Mouse (Mus musculus) layer of hippocampus, postnatal 14 days (tissue): ENCODE data around the gene 1600002K03Rik. TPM values are rescaled to one million over a fixed set of nuclear protein-coding genes. Genes with fewer than 3 reads are reported as not detected.
A peak's percentile ranks its signal among the peaks of the same experiment; 100 is the strongest.

Source experiments
- DNase-seq, 2 experiments: peaks; one replicate each; pipeline ENCODE4 v3.0.0; 2021 to 2022; ENCODE audit warnings: low spot score in 2 of 2, mixed read lengths in 1 of 2
- total RNA-seq, 2 experiments: library from RNA; stranded (reverse); gene quantifications; 2 replicates each; pipeline ENCODE4 v1.2.3; 2021

The 1600002K03Rik gene
- total RNA-seq, 2 experiments from 2014 or later: 5.1 to 5.2 TPM

GRCm38 (mm10) chr10:80152873-80153260, 19.9 kb upstream of the 1600002K03Rik start:
- DNase-seq: no peak

- DNase-seq: no peak
Observed at GRCm38 (mm10) chr10:80153713-80154112, 19.0 kb upstream of the 1600002K03Rik start.

- DNase-seq: no peak
Observed at GRCm38 (mm10) chr10:80154384-80154783, 18.4 kb upstream of the 1600002K03Rik start.

- no peak for DNase-seq
Observed at GRCm38 (mm10) chr10:80155277-80155676, 17.5 kb upstream of the 1600002K03Rik start.

- DNase-seq: no peak
Observed at GRCm38 (mm10) chr10:80156002-80156751, 16.6 kb upstream of the 1600002K03Rik start.

- DNase-seq: no peak
Observed at GRCm38 (mm10) chr10:80156752-80157053, 16.0 kb upstream of the 1600002K03Rik start.

- DNase-seq: no peak
Observed at GRCm38 (mm10) chr10:80157141-80157929, 15.4 kb upstream of the 1600002K03Rik start.

- DNase-seq: no peak
Observed at GRCm38 (mm10) chr10:80158307-80158986, 14.3 kb upstream of the 1600002K03Rik start.

GRCm38 (mm10) chr10:80159021-80159560, 13.7 kb upstream of the 1600002K03Rik start:
- DNase-seq: peak in 1 of 2 experiments; percentile 66

GRCm38 (mm10) chr10:80159561-80160454, 12.9 kb upstream of the 1600002K03Rik start:
- DNase-seq: peak; percentile 99

GRCm38 (mm10) chr10:80160455-80161371, 12.0 kb upstream of the 1600002K03Rik start:
- DNase-seq: no peak

GRCm38 (mm10) chr10:80161522-80162242, 11.1 kb upstream of the 1600002K03Rik start:
- DNase-seq: no peak

GRCm38 (mm10) chr10:80162243-80162608, 10.5 kb upstream of the 1600002K03Rik start:
- no peak for DNase-seq

GRCm38 (mm10) chr10:80162716-80163299, 9.9 kb upstream of the 1600002K03Rik start:
- no peak for DNase-seq

- no peak for DNase-seq
Observed at GRCm38 (mm10) chr10:80163721-80164120, 9.0 kb upstream of the 1600002K03Rik start.

GRCm38 (mm10) chr10:80164161-80164997, 8.4 kb upstream of the 1600002K03Rik start:
- no peak for DNase-seq

- peak; percentile 96 to 98 for DNase-seq
Observed at GRCm38 (mm10) chr10:80164998-80165344, 7.8 kb upstream of the 1600002K03Rik start.
